Mouse (Mus musculus) midbrain, embryonic 10.5 days (tissue): ENCODE measurements around the gene 6430571L13Rik. TPM values are rescaled to one million over a fixed set of nuclear protein-coding genes. Genes with fewer than 3 reads are reported as not detected.
A peak's percentile ranks its signal among the peaks of the same experiment; 100 is the strongest.

ENCODE experiments used
- DNase-seq: peaks from one replicate; pipeline ENCODE4 v3.0.0-alpha.2; 2017; ENCODE audit warnings: low spot score
- H3K27ac ChIP-seq: fragments of 300-500 bp; sonication (generic); replicated peaks from 2 replicates; pipeline ENCODE4 v1.5.1; 2016; ENCODE audit warnings: mild to moderate bottlenecking
- H3K27me3 ChIP-seq: fragments of 300-500 bp; sonication (generic); 2 replicates; pipeline ENCODE4 v1.6.1; 2016; ENCODE audit warnings: low read depth, mild to moderate bottlenecking; ENCODE audit not compliant: poor library complexity, severe bottlenecking
- H3K36me3 ChIP-seq: fragments of 300-500 bp; sonication (generic); 2 replicates; pipeline ENCODE4 v1.6.1; 2016; ENCODE audit warnings: mild to moderate bottlenecking, moderate library complexity
- H3K4me1 ChIP-seq: fragments of 300-500 bp; sonication (generic); 2 replicates; pipeline ENCODE4 v1.6.1; 2016
- H3K4me3 ChIP-seq: fragments of 300-500 bp; sonication (generic); 2 replicates; pipeline ENCODE4 v1.5.1; 2016; ENCODE audit warnings: mild to moderate bottlenecking, moderate library complexity
- H3K9me3 ChIP-seq: fragments of 300-500 bp; sonication (generic); replicated peaks from 2 replicates; pipeline ENCODE4 v1.6.1; 2016; ENCODE audit warnings: mild to moderate bottlenecking
- WGBS: fragments of 180-500 bp; shearing (Covaris S2); methylation state at CpG from one replicate; pipeline ENCODE4 v1.1.7; 2016; 5-methylcytosine and 5-hydroxymethylcytosine counted together
- polyA plus RNA-seq: library from polyadenylated mRNA; unstranded; fragments of >200 nt; fragmentation: Nextera tagmentation; extraction: Ambion mirVana; gene quantifications from 2 replicates; pipeline ENCODE4 v1.2.1, GENCODE M21; 2016

The 6430571L13Rik gene
- polyA plus RNA-seq, 1 experiment from 2014 or later, result 1.8 TPM

DNA sequence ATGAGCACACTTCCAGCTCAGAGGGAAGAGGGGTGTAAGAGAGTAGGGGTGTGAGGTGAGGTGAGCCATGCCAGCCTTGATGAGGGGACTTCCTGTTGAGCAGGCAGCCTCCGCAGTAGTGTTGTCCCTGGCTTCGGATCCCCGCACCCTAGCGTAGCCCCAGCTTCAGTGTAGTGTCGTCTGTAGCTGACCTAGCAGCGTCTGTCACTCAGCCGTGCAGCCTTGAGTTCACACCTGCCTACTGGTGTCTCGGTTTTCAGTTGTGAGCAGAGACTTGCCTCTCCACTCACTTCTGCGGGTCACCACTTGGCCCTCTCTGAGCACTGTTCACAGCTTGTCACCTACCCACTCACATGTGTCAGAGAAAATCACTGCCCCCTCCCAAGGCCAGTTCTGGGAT, 31.2 kb upstream of the 6430571L13Rik start:
- DNase-seq, result no peak
- Histone ChIP-seq H3K4me1 (no peaks in the 10 kb centered on the region), H3K9me3 (no peaks in the 10 kb centered on the region), H3K4me3 (no peak overlapping the region), H3K27ac (no peak overlapping the region), H3K36me3 (no peaks in the 10 kb centered on the region), H3K27me3 (no peaks in the 10 kb centered on the region)
- WGBS, result 85% methylated on average over 9 of the region's 9 CpGs

DNA sequence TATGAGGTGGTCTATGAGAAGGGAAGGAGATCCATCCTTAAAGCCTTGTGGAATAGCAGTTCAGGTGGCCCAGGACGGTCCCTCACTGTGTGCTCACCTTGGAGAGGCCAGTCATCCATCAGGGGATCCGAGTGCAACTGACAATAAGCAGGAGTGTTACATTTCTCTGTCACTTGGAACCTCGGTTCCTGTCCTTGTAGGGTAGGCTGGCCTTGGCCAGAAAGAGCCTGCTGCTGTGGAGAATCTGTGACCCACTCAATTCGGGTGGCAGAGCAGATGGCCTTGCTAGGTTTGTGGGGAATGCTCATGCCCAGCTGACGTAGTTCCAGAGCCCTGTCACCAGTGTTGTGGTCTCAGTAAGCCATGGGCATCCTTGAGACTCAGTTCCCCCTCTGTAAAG, 30.8 kb upstream of the 6430571L13Rik start:
- Histone ChIP-seq H3K9me3 (no peaks in the 10 kb centered on the region), H3K4me1 (no peaks in the 10 kb centered on the region), H3K27me3 (no peaks in the 10 kb centered on the region), H3K4me3 (no peak overlapping the region), H3K27ac (no peak overlapping the region), H3K36me3 (no peaks in the 10 kb centered on the region)
- 81% methylated on average over 5 of the region's 5 CpGs for WGBS
- no peak for DNase-seq

DNA sequence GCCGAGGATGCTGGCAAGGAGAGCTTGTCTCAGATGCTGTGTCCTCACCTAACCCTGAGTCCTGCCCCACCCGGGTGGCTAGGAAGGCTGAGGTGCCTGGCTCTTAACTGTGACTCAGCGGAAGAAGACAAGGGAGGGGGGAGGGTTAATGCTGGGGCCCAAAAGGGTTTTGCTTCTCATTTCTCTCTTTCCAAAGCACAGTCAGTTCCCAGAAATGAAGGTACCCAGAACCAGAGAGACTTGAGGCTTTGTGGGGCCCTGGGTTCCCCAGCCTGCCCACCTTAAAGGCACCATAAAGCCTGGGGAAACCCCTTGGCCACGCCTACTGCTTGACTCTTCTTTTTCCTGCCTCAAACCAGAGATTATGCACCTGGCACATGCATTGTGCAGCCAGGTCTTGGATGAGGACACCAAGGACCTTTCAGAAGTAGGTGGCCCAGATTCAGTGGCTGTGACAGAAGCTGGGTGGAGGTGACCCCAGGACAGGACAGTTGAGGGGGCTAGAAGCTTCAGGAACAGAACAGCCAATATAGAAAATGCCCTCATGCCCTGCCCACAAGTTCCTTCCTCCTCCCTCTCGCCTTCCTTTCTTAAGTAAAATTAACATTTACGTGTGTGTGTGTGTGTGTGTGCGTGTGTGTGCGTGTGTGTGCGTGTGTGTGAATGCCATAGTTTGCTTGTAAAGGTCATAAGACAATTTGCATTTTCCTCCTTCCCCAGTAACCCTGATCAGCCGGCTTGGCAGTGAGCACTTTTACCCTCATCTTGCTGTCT, 27.4 kb upstream of the 6430571L13Rik start:
- WGBS, result 74% methylated on average over 10 of the region's 10 CpGs
- DNase-seq, result no peak
- H3K36me3 ChIP-seq, result no peaks in the 10 kb centered on the region
- H3K4me3 ChIP-seq, result no peak overlapping the region
- no peak overlapping the region for H3K27ac ChIP-seq
- H3K27me3 ChIP-seq, result no peaks in the 10 kb centered on the region
- no peaks in the 10 kb centered on the region for H3K9me3 ChIP-seq
- H3K4me1 ChIP-seq, result no peaks in the 10 kb centered on the region

DNA sequence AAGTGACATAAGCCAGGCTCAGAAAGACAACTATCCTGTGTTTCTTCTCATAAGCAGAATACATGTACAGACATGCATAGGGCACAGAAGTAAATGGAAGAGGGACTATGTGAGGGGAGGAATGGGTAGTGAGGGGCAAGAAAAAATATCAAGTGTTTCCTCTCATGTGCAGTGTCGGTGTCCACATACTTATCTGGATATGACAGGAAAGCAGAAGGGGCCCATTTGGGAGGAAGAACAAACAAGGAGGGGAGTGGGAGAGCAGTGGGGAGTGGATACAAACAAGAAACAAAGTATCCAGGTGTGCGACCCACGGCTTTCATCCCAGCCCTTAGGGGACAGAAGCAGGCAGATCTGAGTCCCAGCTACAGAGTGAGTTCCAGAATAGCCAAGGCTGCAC, 26.5 kb upstream of the 6430571L13Rik start:
- 91% methylated on average over 3 of the region's 3 CpGs for WGBS
- Histone ChIP-seq H3K4me1 (no peaks in the 10 kb centered on the region; the same call in 1 of the 2 replicates), H3K36me3 (no peaks in the 10 kb centered on the region), H3K27me3 (no peaks in the 10 kb centered on the region), H3K9me3 (no peaks in the 10 kb centered on the region), H3K27ac (no peak overlapping the region), H3K4me3 (no peak overlapping the region)
- no peak for DNase-seq

DNA sequence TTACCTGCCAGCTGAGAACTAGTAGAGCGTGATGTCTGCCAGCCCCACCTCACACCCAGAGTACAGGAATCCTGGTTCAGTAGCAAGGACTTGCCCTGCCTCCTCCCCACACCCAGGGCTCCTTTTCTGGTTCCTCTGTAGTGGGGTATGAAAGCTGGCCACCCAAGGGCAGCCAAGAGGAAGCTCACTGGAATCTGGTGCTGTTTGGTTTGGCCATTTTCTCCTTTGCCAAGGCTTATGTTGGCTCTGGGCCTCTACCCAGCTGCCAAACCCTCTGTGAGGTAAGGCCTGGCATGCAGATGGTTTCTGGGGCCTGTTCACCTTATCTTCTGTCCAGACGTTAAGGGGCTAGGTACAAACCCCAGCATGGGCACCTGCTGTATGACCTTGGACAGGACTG, 24.6 kb upstream of the 6430571L13Rik start:
- Histone ChIP-seq H3K9me3 (no peaks in the 10 kb centered on the region), H3K36me3 (no peaks in the 10 kb centered on the region), H3K4me3 (no peak overlapping the region), H3K4me1 (no peaks in the 10 kb centered on the region; the same call in 1 of the 2 replicates), H3K27ac (no peak overlapping the region), H3K27me3 (no peaks in the 10 kb centered on the region)
- DNase-seq, result no peak
- WGBS, result 91% methylated on average over 2 of the region's 2 CpGs

DNA sequence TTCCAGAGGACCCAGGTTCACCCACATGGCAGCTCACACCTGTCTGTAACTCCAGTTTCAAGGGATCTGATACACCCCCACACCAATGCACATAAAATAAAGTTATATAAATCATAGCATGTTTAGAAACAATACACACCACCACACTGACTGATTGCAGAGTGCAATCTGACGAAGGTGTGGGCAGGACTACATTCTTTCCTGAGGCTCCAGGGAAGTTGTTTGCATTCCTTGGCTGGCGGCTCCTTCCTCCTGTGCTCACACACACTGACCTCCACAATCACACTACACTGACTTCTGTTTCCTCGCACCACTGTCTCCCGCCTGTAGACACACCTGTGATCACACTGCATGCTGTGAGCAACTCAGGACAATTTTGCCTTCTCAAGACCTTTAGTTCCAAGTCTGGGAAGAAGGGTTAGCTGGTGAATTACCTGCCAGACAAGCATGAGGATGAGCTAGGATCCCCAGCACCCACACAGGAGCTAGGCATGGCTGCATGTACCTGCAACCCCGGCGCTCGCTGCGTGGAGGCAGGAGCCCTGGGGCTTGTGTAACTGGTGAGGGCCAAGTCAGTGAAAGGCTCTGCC, 17.8 kb upstream of the 6430571L13Rik start:
- Histone ChIP-seq H3K27ac (no peak overlapping the region), H3K9me3 (no peaks in the 10 kb centered on the region), H3K27me3 (no peaks in the 10 kb centered on the region), H3K4me3 (no peak overlapping the region), H3K4me1 (peaks cover 16% of the 10 kb centered on the region), H3K36me3 (peaks cover 5% of the 10 kb centered on the region; the same call in 1 of the 2 replicates)
- 86% methylated on average over 8 of the region's 8 CpGs for WGBS
- no peak for DNase-seq

DNA sequence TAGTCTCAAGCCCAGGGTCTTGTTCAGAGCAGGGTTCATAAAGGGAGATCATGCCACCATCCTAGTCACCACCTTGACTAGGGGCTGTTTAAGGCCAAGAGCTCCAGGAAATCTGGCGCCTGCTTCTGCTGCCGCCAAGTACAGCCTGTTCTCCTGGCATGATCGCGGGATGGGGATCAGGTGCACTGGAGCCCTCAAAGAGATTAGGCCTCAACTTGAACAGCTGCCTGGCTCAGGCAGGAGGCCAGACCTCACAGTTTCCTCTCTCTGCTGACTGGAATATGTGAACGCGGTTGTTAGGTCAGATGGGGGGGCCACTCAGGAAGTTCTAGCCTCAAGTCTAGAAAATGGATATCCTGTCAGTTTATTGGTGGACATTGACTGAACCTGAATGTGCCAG, 16.8 kb upstream of the 6430571L13Rik start:
- Histone ChIP-seq H3K27ac (no peak overlapping the region), H3K9me3 (no peaks in the 10 kb centered on the region), H3K27me3 (no peaks in the 10 kb centered on the region), H3K36me3 (peaks cover 16% of the 10 kb centered on the region), H3K4me3 (no peak overlapping the region), H3K4me1 (peaks cover 16% of the 10 kb centered on the region)
- 81% methylated on average over 6 of the region's 6 CpGs for WGBS
- no peak for DNase-seq

DNA sequence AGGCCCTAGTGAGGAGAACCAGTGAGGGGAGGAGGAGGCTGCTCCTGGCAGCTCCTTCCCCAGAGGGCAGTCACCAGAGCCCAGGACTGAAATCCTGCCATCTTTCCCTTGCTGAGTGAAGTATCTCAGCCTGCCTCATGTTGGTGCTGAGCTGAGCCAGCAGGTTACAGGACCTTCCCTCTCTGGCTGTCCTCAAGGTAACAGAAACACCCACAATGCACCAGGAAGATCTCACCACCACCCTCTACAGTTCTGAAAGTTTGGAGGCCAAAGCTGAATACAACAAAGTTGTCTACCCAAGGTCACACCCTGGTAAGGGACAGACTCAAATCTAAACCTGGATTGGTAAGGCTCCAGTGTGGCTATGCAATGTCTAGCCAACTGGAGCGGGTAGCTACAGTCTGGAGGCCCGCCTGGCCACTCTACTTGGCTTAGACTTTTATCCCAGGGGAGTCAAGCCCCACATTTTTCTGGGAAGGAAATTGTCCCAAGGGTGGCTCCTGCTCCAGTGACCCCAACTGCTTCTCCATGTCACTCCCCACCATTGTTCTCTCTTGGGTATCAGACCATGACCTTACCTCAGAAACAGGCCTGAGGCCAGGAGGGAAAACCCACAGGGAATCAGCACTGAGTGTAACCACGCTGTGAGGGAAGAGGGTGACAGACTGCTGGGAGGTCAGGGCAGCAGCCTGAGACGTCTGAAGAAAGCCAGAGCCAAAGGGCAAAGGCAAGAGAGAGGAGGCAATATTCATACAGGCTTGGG, 15.4 kb upstream of the 6430571L13Rik start:
- no peak for DNase-seq
- H3K9me3 ChIP-seq, result no peaks in the 10 kb centered on the region

DNA sequence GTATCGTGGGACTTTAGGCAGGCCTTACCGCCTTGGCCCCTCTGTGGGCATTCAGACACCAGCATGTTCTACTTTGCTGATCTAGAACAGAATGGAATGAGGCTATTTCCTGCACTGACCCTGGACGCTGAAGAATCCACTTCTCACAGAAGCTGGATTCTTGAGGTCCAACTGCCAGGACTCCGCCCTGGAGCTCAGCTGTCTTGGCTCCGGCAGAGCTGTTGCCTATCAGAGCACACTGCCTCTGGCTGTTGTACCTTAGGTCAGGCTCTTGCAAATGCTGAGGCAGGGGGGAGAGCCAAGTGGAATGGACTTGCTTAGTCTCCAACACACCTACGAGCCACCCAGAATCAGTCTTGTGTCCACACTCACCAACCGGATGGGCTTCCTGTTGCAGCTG, 14.5 kb upstream of the 6430571L13Rik start:
- no peak for DNase-seq
- no peak overlapping the region for H3K27ac ChIP-seq
- no peaks in the 10 kb centered on the region for H3K27me3 ChIP-seq
- no peaks in the 10 kb centered on the region for H3K9me3 ChIP-seq
- peaks cover 25% of the 10 kb centered on the region for H3K36me3 ChIP-seq
- no peak overlapping the region for H3K4me3 ChIP-seq
- peaks cover 16% of the 10 kb centered on the region for H3K4me1 ChIP-seq
- 90% methylated on average over 7 of the region's 7 CpGs for WGBS

More for the DNA sequence above, 15.4 kb upstream of the 6430571L13Rik start:
- no peaks in the 10 kb centered on the region for H3K27me3 ChIP-seq
- H3K27ac ChIP-seq, result 0 out of 2 replicates have a peak overlapping the region, but pooled peaks have one; percentile 28
- H3K36me3 ChIP-seq, result peaks cover 22% of the 10 kb centered on the region
- 56% methylated on average over 4 of the region's 4 CpGs for WGBS
- no peak overlapping the region for H3K4me3 ChIP-seq
- H3K4me1 ChIP-seq, result peaks cover 16% of the 10 kb centered on the region

DNA sequence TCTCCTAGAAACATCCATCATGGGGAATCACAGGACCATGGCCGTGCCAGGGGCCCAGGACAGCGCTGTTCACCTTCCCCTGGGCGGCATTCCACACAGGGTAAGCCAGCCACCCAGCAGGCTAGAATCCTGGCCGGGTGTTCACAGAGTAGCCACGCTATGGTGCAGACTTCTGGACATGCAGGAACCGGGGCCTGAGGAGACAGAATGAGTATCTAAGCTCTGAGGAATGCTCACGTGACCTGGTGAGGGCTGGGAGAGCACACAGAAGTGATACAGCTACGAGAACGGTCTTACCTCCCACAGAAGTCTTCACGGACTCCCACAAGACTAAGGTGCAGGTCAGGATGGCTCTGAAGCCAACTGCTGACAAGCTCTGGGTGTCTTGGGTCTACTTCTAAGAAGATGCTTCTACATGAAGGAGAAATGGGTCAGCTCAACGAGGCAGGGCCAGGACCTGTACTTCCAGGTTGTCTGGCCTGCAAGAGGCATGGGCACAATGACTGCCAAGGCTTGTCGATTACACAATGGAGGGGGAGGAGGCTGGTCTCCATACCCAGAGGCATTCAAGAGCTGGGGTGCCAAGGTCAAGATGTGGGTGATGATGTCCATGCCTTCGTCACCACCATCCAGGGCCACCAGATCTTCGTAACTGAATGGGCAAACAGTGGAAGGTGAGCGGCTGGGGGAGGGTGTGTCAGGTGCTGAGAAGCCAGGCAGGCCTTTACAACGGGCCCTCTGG, 12.4 kb upstream of the 6430571L13Rik start:
- H3K27ac ChIP-seq, result no peak overlapping the region
- WGBS, result 94% methylated on average over 16 of the region's 16 CpGs
- peaks cover 43% of the 10 kb centered on the region for H3K36me3 ChIP-seq

DNA sequence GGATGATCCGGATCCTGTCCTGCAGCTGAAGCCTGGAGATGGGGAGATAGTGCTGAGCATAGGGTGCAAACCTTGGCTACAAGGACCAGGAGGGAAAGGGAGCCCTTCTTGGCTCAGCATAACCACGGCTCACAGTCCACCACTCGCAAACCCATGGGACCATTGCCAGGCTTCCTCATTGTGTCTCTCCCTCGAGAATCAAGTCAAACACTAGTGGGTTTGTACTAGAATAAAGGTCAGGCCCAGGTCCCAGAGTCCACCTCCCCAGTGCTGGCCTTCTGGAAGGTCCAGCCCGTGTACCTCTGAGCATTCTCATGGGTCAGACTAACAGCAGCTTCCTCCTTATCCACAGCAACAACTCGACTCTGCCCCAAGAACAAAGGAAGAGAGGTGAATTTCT, 9.6 kb upstream of the 6430571L13Rik start:
- WGBS, result 80% methylated on average over 6 of the region's 6 CpGs
- no peak overlapping the region for H3K4me3 ChIP-seq
- H3K9me3 ChIP-seq, result no peaks in the 10 kb centered on the region
- H3K36me3 ChIP-seq, result peaks cover 46% of the 10 kb centered on the region
- no peak for DNase-seq
- no peak overlapping the region for H3K27ac ChIP-seq
- peaks cover 11% of the 10 kb centered on the region for H3K4me1 ChIP-seq
- H3K27me3 ChIP-seq, result no peaks in the 10 kb centered on the region

More for the DNA sequence above, 12.4 kb upstream of the 6430571L13Rik start:
- Histone ChIP-seq H3K9me3 (no peaks in the 10 kb centered on the region), H3K27me3 (no peaks in the 10 kb centered on the region), H3K4me1 (peaks cover 16% of the 10 kb centered on the region), H3K4me3 (no peak overlapping the region)
- no peak for DNase-seq

DNA sequence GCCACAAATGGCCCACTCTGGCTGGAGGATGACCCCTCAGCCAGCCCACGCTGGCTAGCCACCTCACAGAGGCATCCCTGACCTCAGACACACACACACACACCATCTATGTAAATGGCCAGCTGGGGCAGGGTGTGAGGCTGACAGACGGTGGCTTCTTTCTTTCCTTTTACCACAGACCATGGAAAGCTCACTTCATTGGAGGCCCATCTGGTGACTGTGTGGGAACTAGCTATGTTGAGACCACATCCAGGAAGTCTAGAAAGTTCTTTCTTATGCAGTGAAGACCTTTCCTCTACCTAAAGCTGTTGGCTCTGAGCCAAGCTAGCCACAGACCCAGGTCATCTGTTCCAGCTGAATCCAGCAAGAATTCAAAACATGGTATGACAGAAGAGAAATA, 6.7 kb upstream of the 6430571L13Rik start:
- Histone ChIP-seq H3K36me3 (peaks cover 29% of the 10 kb centered on the region), H3K27me3 (no peaks in the 10 kb centered on the region), H3K4me3 (no peak overlapping the region), H3K27ac (no peak overlapping the region), H3K4me1 (peaks cover 16% of the 10 kb centered on the region), H3K9me3 (no peaks in the 10 kb centered on the region)
- DNase-seq, result no peak
- WGBS, result 77% methylated on average over 2 of the region's 2 CpGs
